Mouse (Mus musculus) kidney, adult 8-10 months (tissue): ENCODE measurements around the gene Nt5c1a.
"Not testable (repeated sequence)": the region's sequence is repeated elsewhere in the genome, so short reads cannot be mapped to it uniquely, and the experiment has no call there.

Experiments used
- DNase-seq, 2 experiments: peaks; one replicate each; pipeline ENCODE4 v3.0.0; 2022

The Nt5c1a gene

DNA sequence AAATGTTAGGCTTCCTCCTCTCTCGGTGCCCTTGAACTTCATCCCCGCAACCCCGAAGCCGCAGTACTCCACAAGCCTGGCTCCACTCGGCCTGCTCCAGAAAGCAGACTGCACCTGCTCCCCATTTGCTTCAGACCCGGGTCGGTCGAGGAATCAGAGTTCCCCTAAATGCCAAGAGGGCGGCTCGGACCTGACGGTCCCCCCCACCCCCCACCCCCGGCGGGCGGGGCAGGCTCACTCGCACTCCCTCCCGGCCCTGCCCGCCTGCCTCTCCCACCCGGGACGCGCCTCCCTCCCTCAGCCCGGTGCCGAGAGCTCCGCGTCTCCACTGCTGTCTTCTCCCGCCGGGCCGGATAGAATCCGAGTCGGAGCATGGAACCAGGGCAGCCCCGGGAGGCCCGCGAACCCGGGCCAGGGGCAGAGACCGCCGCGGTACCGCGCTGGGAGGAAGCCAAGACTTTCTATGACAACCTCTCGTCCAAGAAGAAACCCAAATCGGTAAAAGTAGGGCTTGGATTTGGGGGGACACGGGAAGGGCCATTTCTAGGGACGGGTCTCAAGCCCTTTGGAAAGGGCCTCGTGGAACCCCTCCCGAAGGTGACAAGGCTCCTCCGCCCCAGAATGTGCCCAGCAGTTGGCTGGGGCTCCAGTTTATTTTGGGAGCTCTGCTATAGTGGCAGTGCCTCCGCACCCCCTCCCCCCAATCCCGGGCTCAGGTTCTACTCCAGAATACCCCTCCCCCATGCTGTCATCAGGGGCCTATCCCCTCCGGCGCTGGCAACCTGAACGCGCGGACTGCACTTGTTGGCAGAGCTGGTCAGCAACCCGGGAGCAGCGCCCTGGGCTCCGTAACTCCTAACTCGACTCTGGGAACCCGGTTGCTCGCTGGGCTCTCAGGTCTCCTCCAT, at the start of gene Nt5c1a:
Gene Nt5c1a, plus strand, starts transcription at position 319 of the 908 bp plus-strand sequence.
- no peak for DNase-seq

DNA sequence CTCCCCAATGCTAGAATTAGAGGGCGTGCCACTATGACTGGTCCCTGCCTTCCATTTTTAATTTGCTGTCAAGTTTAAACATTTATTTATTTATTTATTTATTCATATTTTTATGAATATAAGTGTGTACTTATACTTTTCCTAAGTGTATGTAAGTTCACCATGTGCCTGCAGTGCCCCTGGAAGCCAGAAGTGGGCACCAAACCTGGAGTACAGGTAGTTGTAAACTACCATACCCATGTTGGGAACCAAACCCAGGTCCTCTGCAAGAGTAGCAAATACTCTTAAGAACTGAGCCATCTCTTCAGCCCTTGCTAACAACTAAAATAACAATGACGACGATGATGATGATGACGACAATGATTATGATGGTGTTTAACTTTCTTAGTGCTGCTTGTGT, 49.3 kb upstream of the Nt5c1a start:
- DNase-seq: no peak

DNA sequence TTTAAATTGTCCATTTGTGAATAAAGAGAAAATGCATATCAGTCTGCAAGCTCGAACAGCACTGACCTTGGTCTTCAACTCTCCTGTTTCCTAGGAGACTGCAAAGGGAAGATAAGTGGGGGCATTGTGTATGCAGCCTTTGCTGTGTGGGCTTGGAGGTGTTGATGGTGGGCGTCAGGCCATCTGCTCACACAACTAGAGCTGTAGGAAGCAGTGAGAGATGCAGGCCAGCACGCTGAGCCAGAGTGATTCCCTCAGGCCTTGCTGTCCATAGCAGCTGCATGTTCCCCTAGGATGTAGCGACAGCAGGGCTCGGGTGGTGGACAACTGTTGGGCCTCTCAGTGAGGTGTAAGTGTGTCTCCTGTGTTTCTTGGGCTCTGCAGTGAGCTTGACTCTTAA, 48.3 kb upstream of the Nt5c1a start:
- no peak for DNase-seq

DNA sequence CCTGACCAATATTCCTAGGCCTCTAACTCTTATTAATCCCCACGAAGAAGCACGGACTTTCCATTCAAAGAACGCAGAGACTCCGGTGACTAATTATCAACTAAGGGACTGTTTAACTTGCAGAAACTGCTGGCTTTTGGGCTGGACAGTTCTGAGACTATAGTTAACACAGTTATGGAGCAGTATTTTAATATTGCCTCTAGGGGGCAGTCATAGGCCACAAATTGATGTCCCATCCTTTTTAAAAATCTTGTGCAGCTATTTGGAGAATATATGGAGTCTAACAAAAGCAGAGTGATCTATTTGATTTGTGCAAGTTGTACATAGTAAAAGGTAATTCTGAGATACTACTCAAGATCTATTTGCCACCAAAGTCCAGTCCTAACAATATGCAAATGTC, 46.3 kb upstream of the Nt5c1a start:
- peak; percentile 19 for DNase-seq

DNA sequence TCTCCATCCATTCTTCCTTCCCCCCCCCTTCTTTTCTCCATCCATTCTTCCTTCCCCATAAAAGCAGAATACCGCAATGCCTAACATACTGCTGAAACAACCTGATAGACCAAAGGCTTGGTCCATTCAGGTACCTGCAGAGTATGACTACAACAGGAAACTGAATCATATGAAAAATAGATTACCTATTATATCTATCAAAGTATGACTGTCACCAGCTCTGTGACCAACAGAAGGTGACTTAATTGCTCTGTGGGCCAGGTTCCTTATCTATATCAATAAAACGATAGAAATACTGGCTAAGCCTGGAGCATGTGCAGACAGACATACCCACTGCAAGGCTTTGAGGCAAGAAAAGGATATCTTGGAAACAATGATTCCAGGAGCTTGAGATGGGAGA, 45.9 kb upstream of the Nt5c1a start:
- DNase-seq: no peak

DNA sequence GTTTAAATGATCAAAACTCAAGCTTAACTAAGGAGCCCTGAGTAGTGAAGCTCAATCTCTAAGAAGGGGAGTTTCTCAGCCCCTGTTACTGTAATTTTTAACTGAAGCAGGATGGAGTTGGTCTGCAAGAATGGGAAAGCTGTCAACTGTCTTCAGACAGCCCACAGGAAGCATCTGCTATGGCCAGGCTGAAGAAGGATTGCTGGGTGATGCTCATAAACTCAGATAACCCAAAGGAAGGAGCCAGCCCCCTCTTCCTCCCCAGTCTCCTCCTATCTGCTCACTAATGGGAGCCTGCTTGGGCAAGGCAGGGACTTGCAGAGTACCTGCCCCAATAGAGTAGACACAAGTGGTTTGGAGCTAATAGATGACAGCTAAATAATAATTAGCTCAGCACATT, 45.5 kb upstream of the Nt5c1a start:
- no peak for DNase-seq

DNA sequence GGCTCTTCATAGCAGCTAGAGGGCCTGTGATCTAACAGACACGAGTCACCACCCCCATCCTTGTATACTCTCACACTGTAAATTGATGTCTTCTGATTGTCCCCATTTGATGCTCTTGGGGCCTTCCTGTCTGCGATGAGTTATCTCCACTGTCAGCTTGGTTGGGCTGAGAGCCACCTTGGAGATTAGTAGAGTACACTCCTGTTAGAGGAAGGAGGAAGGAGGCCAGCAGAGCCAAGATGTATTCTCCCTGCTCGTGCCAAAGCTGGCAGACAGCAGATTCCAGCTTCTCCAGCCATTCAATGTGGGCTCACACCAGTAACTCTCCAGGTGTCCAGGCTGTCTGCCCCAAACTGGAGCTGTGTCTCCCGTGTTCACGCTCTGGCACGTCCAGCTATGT, 40.7 kb upstream of the Nt5c1a start:
- no peak for DNase-seq

DNA sequence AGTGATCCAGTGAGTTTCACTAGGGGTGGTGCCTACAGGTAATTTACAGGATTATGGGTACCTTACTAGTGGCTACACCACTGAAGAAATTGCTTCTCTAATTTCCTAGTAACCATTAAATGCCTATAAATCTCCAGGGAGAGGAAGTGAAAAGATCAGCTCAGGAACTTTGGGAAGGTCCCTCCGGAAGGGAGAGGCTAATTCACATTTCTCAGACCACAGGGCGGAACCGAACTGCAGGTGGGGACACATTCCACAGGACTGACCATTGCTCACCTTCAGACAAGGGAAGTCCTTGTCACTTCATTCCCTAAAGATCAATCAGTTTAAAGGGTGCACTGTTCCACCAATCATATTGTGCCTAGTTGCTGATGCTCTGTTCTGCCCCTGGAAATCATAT, 40.1 kb upstream of the Nt5c1a start:
- not testable (repeated sequence) for DNase-seq

DNA sequence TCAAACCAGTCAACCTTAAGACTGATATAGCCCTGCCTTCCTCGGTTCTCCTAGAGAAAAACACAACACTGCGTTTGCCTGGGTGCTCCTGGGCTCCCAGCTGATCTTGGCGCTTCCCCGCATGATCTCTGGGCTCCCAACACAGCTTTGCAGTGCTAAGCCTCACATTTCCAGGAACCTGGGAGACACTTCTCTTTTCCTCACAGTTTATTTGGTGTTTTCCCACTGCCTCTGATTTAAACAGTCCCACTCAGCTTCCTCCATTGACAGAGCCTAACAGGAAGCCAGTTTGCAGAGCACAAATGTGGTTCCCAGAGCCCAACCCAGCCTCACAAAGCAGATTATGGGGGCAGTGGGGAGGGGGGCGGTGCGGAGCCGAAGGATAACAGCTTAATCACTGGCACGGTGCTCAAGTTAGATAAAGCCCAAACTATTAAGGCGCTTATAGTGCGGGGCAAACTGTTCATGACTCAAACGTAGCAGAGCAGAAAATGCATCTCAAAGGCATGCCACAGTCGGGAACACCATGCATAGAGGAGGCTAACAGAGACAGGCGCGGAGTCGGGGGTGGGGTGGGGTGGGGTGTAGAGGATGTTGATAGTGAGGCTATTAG, 38.9 kb upstream of the Nt5c1a start:
- DNase-seq: no peak

DNA sequence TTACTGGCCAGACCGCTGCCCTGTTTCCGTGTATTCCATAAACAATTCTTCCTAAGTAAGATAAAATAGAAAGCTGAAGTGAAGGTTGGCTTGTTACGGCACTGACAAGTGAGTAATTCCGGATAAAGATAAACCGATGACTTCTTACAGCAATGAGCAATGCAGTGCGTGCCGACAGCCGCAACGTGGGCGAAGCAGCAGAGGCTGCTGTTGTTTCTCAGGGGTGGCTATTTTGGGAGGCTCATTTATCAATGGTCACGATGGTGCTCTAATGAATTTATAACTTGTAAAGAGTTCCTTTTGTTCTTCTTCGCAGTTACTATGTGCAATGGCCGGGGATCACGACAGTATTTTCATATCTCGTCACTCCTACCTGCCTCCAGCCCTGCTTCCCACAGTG, 37.1 kb upstream of the Nt5c1a start:
- DNase-seq: no peak

DNA sequence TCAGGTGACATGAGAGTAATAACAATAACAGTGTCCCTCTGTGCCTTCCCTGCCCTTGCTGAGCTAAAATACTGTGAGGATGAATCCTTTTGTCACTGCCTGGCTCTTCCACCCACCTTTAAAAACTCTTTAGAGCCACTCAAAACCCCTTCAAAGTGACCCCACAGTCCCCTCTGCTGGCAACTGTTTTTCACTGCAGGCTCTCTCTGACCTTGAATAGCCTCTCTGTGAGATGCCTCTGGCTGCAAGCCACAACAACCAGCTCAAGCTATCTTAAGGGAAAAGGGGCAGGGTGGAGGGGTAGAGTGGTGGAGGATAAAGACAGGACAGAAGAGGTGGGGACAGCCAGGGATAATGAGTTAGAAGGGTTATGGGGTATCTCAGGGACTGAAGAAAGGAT, 29.5 kb upstream of the Nt5c1a start:
- DNase-seq: no peak

DNA sequence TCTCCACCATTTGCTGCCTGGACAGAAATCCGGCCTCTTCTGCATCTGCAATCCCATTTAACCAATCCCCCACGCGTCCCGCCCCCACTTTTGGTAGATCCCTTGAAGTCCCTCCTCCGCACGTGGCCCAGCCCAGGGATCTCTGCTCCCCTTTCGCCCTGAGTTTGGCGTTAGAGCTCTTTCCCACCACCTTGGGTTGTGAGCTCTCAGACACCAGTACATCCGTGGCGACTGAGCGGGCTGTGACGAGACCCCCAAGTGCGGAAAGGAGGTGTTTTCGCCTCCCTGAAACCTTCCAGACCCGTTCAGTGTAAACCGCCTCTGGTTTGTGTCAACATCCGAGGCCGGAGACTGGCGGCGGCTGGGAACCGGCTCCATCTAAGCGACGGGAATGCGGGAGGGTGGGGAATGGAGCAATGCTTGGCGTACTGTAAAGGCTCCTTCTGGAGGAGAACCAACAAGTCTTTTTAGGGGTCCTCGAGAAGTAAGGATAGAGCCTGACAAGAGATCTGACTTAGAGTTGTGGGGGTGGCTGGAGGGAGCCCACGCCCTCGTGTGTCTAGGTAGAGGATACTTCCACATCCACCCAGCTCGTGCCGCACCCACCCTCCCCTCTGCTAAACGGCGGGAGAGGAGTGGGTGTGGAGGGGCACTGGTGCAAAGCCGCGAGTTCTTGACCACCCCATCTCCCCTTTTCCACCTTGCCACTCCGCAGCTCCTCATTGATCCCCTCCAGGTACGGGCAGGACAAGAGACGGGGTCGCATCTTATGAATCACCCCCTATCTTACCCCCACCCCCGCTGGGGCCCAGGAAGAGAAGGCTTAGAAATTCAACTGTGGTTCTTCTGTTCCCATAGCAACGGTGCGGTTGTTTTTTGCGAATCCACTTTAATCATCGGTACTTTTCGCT, 18.7 kb upstream of the Nt5c1a start, which contains the start of gene Hpcal4:
Gene Hpcal4, plus strand, starts transcription at position 900 of the 911 bp plus-strand sequence.
- no peak for DNase-seq

DNA sequence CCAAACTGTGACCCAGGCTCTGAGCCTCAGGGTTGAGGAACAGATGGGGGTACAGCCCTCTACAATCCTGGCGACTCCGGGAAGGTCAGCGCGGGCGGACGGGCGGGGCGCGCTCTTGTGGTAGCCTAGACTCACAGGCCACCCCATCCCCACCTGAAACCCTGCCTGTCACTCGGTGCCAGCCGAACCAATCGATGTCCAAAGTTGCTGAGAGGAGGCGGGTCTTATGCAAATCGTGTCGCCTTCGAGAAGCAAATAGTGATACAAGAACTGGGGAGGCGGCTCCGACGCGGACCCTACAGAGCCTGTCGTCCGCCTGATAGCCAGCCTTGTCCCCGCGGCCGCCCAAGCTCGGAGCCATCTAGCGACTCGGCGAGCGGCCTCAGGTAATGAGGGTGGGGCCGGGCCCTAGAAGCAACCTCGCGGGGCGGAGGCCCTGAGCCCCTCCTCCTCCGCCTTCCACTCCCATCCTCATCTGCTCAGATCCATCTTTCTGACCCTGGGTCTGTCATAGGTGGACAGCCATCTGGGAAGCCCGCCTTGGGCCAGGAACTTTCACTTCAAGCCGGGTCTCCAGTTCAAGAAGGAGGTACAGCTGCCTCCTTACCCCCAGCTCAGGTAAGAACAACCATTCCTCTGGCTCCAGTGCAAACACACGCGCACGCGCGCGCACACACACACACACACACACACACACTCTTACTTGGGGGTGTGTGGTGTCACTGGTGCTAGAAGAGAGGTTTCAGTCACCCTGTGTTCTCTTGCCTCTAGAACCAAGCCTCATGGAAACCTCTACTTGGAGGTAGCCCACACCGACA, 17.9 kb upstream of the Nt5c1a start:
- peak; percentile 68 for DNase-seq

DNA sequence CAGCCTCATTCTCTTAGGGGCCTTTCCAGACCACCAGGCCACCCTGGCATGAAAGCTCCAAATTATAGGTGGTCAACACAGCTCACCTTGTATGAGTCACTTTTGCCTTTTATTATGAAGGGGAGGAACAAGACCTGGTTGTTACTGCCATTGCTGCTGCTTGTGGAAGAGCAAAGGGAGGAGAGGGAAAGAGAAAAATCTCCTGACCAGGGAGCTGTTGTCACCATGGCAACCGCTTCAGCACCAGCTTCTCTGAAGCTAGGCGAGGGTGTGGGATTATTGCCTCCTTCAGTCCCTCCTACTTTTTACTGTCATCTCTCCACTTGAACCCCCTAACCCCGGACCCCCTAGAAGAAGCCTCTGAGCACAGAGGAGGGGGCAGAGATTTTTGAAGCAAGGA, 16.5 kb upstream of the Nt5c1a start:
- no peak for DNase-seq

DNA sequence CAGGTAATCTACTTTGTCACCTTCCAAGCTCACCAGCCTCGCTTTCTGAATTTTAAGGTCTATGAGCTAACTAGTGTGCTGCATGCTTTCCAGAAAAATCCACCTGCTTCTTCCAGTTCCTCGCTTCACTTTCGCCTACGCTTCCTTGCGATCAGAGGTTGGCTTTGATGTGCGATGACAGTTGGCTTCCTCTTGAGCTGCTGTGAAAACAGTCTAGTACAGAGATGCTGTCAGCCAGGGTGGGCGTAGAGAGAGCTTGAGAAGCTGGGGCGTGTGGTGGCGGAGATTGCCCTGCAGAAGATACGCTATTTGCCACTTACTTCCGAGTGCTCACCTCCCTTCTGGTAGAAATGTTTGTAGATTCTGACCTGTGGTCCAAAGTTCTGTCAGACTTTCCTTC, 9.0 kb upstream of the Nt5c1a start:
- no peak for DNase-seq

DNA sequence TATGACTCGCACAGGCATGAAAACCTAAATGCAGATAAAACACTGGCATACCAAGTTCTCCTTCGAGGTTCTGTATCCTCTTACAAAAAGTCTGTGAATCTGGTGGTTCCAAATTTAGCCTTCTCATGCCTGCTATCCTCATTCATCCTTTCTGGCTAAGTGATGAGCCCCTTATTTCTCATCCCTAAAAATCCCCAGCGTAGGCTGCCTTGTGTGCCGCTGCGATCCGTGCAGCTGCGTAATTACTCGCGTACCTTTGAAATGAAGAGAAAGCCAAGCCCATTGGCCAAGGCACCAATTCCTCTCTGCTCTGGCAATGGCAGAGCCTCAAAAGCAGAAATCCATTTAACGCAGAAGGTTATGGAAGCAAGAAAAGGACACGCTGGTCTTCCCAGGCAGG, 7.5 kb upstream of the Nt5c1a start:
- DNase-seq: no peak

DNA sequence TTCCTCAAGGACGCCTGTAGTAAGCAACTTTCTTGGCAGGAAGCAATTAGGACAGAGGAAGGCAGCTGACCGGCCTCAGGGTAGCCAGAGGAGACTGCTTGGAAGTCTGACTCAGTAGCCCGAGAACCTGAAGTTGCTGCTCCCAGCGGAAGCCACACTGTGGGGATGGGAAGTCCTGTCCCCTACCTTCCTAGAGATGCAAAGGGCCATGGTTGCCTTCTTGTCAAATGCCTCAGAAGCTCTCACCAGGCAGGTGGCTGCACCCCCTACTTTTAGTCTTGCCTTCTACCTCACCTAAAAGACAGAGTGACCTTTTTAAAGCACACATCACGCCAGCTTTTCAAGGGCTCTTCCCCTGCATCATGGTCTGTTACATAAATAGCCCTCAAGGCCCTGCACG, 4.6 kb upstream of the Nt5c1a start:
- DNase-seq: peak in 1 of 2 experiments; percentile 28

DNA sequence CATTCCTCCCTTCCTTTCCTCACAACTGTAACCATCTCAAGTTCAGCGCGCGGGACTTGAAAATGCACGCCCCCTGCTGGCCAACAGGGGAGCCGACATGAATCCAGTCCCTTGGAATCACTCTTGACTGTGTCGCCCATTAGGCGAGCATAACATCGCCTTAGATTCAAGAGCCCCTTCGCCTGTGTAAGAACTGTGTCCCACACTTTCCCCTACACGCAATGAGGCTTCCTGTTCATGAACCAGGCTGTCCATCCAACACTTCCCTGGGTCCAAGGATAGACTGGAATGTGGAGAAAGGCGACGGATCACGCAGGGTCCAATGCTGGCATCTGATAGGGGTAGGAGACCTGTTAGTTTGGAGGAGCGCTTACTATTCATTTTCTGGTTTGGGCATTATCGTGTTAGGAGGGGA, 526 bp upstream of the Nt5c1a start:
- peak; percentile 32 to 60 for DNase-seq

DNA sequence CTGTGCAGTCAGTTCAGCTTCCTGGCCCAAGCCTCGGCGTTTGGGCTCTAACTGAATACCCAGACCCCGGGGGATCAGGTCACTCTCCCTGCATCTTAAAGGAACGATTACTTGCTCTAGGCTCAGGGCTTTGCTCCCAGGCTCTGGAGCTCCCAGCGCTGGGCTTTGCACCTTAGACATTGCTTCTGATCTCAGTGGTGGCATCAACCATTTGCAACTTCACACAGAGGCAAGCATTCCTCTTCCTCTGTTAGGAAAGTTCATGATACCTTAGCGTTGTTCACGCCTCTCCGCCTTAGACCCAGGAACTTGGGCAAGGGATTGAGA, 753 bp downstream of the Nt5c1a start:
- DNase-seq: no peak

DNA sequence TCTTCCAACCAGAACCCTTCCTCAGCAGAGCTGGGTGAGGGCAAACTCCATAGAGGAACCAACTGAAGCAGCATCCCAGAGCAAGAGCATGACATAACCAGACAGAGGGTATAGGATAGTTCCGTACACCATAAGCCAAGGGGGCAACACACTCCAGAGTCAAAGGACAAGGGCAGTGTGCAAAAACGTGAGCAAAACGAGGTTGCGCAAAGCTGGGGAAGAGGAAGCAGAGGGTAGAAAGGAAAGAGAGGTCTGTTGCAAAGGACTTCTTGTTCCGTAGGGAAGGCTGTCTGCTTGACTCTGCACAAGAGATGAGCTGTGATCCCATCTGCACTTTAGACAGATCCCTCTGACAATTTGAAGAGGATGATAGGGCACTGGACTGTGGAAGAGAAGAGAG, 6.0 kb downstream of the Nt5c1a start:
- DNase-seq: no peak

DNA sequence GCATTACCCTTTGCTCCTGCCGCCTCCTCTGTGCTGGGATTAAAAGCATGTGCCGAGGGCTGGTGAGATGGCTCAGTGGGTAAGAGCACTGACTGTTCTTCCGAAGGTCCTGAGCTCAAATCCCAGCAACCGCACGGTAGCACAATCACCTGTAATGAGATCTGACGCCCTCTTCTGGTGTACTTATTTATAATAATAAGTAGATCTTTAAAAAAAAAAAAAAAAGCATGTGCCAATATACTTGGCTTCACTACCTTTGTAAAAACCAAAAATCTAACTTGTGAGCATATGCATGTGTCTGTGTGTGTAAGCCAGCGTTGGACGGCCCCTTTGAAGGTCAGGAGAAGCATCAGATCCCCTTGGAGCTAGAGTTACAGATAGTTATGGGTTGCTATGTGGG, 9.7 kb downstream of the Nt5c1a start:
- no peak for DNase-seq

DNA sequence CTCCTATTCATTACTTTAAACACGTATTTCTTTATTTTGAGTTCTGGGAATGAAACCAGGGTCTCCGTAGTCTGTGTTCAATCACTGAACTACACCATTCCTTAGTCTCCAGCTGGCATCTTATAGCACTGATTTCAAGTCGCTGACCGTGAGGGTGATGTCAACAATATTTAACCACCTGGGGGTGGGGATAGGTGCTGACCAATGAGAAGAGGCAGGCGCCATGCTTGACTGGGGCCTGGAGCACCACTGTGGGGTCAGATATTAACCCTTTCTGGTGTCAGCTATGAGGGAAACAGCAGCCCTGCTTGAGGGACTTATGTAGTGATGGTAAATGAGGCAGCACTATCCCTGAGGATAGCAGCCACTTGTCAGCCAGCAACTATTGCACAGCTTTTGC, 10.1 kb downstream of the Nt5c1a start:
- no peak for DNase-seq

DNA sequence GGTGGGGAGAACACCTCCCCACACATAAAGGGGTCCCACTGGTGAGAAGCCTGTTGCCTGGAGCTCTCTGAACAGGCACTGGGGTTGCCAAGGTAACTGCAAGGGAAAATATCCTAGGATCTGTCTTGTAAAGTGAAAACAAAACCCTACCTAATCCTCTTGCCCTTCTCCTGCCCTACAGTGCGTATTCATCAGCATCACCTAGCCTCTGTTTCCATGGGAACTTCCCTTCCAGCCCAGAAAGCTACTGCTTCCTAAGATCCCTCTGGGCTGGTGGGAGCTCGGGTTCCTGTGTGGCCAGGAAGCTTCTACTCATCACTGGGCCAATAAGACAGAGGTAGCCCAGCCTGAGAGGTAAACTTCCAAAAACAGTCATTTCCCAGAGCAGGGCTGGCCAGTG, 11.0 kb downstream of the Nt5c1a start:
- no peak for DNase-seq
